Mouse (Mus musculus): ENCODE measurements around the gene Mid1. TPM values are rescaled to one million over a fixed set of nuclear protein-coding genes. Genes with fewer than 3 reads are reported as not detected.
"Not testable (repeated sequence)": the region's sequence is repeated elsewhere in the genome, so short reads cannot be mapped to it uniquely, and the experiment has no call there.

The Mid1 gene
- polyA plus RNA-seq, 1 experiment from 2014 or later = 6.1 TPM

DNA sequence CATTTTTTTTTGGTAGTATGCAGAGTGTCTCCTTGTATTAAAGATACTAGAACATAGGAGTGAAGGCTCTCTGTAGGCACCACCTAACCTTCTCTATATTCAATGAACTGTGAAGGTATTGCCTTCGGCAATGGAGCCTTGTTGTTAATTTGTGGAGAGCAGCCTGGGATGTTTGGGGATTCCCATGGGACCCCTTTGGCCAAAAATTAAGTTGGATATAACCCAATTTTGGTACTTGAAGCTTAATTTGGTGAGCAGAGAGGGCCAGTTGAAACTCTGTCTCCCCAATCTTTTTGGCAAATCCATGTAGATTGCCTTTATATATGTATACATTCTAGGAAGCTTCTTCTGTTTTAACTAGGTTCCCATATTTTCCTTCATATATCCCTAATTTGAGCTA is 284.3 kb downstream of the Mid1 start:
- Histone ChIP-seq H3K9me3 (ENCODE audit: control insufficient read depth, low read length) (peaks cover 6% of the 10 kb centered on the region; the same call in 1 of the 2 replicates), H3K36me3 (replicated peaks; ENCODE audit: control insufficient read depth, insufficient read depth) (no peaks in the 10 kb centered on the region), H3K27ac (no peak overlapping the region), H3K9ac (no peak overlapping the region), H3K4me3 (replicated peaks; ENCODE audit: low read length) (no peak overlapping the region), H3K4me1 (replicated peaks; ENCODE audit: control insufficient read depth, insufficient read depth, low read length) (no peaks in the 10 kb centered on the region), H3K27me3 (ENCODE audit: control insufficient read depth, insufficient read depth, low read length) (peaks cover 11% of the 10 kb centered on the region), H3K4me2 (replicated peaks) (no peak overlapping the region)
- 96% methylated on average over 1 of the region's 1 CpGs for WGBS
- ATAC-seq (ENCODE audit: low FRiP score) = no peak
- DNase-seq (ENCODE audit: low spot score) = no peak

DNA sequence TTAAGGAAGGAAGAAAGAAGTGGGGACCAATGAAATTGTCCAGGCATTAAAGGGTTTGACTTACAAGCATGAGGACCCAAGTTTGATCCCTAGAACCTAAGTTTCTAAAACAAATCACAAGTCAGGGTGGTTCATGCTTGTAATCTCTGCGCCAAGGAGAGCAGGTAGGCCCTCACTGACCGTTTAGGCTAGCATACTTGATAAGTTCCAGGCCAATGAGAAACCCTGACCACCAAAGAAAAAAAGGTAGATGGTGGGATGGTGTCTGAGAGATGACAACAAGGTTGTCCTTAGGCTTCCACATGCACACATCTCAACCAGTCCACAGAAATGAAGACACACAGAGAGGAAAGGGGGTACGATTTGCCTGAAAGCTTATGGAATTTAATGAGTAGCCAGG is 284.8 kb downstream of the Mid1 start:
- 86% methylated on average over 3 of the region's 3 CpGs for WGBS
- not testable (repeated sequence) for H3K4me3 ChIP-seq (replicated peaks; ENCODE audit: low read length); ATAC-seq (ENCODE audit: low FRiP score); H3K9me3 ChIP-seq (ENCODE audit: control insufficient read depth, low read length); H3K4me1 ChIP-seq (replicated peaks; ENCODE audit: control insufficient read depth, insufficient read depth, low read length); DNase-seq (ENCODE audit: low spot score); H3K9ac ChIP-seq; H3K4me2 ChIP-seq (replicated peaks); H3K27me3 ChIP-seq (ENCODE audit: control insufficient read depth, insufficient read depth, low read length); H3K36me3 ChIP-seq (replicated peaks; ENCODE audit: control insufficient read depth, insufficient read depth); H3K27ac ChIP-seq

DNA sequence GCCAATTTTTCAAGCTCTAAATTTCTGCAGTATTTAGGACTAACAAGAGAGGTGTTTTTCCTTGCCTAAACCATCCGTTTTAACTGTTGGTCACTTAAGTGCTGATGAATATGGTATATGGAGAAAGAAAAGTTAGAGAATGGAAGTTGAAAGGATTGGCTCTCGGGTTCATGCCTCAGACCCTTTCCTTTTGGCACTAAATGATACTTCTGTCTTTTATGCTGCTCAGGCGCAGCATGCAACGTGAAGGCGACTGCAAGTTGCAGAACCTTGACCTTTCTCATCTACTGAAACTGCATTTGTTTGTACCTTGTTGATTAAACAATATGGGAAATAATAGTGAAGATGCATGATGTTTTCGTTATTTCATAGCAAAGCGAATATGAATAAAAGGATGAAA is 285.5 kb downstream of the Mid1 start:
- H3K4me1 ChIP-seq (replicated peaks; ENCODE audit: control insufficient read depth, insufficient read depth, low read length); H3K9ac ChIP-seq; H3K27me3 ChIP-seq (ENCODE audit: control insufficient read depth, insufficient read depth, low read length); H3K4me2 ChIP-seq (replicated peaks); DNase-seq (ENCODE audit: low spot score); ATAC-seq (ENCODE audit: low FRiP score); H3K36me3 ChIP-seq (replicated peaks; ENCODE audit: control insufficient read depth, insufficient read depth); H3K9me3 ChIP-seq (ENCODE audit: control insufficient read depth, low read length); H3K27ac ChIP-seq; H3K4me3 ChIP-seq (replicated peaks; ENCODE audit: low read length): not testable (repeated sequence)
- WGBS = 90% methylated on average over 7 of the region's 7 CpGs

DNA sequence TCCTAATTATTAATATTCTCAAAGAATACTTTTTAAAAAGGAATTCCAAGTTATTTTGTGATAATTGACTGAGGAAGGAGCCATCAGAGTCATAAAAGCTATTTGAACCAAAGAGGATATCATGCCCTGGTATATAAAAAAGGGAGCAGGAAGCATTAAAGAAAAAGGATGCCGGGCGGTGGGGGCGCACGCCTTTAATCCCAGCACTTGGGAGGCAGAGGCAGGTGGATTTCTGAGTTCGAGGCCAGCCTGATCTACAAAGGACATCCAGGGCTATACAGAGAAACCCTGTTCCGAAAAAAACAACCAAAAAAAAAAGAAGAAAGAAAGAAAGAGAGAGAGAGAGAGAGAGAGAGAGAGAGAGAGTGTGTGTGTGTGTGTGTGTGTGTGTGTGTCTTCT is 286.6 kb downstream of the Mid1 start:
- not testable (repeated sequence) for H3K9ac ChIP-seq; DNase-seq (ENCODE audit: low spot score); H3K4me3 ChIP-seq (replicated peaks; ENCODE audit: low read length); H3K27ac ChIP-seq; ATAC-seq (ENCODE audit: low FRiP score); H3K36me3 ChIP-seq (replicated peaks; ENCODE audit: control insufficient read depth, insufficient read depth); H3K9me3 ChIP-seq (ENCODE audit: control insufficient read depth, low read length); H3K4me1 ChIP-seq (replicated peaks; ENCODE audit: control insufficient read depth, insufficient read depth, low read length); H3K4me2 ChIP-seq (replicated peaks); H3K27me3 ChIP-seq (ENCODE audit: control insufficient read depth, insufficient read depth, low read length)
- 90% methylated on average over 6 of the region's 6 CpGs for WGBS

DNA sequence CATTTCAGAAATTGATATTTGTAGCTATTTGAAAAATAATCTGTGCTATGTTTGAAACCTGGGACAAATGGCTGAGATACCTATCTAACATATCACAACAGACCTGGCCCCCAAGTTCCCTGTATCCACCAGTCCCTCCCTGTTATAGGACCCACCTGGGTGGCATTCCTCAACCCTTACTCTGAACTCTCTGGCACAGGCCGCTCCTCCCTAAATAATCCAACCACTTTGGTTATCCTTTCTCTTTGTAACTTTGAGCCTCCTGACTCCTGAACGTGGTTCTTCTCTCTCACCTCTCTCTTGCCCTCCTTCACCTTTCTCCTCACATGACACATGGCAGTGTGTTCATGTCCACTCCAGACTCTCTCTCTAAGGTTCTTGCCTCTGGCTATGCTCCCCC is 287.1 kb downstream of the Mid1 start:
- not testable (repeated sequence) for H3K27me3 ChIP-seq (ENCODE audit: control insufficient read depth, insufficient read depth, low read length); H3K9me3 ChIP-seq (ENCODE audit: control insufficient read depth, low read length); H3K9ac ChIP-seq; H3K36me3 ChIP-seq (replicated peaks; ENCODE audit: control insufficient read depth, insufficient read depth); H3K4me1 ChIP-seq (replicated peaks; ENCODE audit: control insufficient read depth, insufficient read depth, low read length); H3K4me3 ChIP-seq (replicated peaks; ENCODE audit: low read length); H3K27ac ChIP-seq; ATAC-seq (ENCODE audit: low FRiP score); H3K4me2 ChIP-seq (replicated peaks)
- DNase-seq (ENCODE audit: low spot score) = peak; percentile 23
- WGBS = 80% methylated on average over 2 of the region's 2 CpGs

DNA sequence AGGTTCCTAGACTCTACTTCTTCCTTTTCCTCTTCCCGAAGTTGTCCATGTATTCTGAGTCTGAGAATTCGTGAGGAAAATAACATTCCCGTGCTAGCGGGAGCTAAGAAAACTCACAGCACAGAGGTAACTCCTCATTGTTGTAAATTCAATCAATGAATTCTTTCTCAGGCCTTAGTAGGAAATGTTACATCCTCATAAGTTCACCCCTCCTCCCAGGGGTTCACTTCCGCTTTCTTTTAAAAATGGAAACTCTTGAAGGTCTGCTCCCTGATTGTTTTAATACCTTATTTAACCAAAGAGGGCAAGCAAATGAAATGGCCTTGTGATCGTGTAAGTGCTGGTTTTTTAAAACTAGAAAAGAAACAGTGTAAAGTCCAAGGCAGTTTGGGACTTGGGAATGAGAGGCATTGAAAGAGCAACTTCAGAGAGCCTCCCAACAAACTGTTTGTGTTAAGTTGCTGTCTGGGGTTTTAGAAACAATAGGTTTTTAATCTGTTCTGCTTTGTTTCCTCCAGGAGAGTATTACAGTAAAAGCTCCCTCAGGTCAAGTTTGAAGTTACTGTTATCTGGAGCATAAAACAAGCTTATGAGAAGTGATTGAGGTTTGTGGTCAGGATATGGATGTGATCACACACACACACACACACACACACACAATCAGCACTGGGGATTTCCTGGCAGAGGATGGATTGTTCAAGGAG is 287.9 kb downstream of the Mid1 start:
- H3K4me1 ChIP-seq (replicated peaks; ENCODE audit: control insufficient read depth, insufficient read depth, low read length); H3K36me3 ChIP-seq (replicated peaks; ENCODE audit: control insufficient read depth, insufficient read depth); ATAC-seq (ENCODE audit: low FRiP score); H3K4me2 ChIP-seq (replicated peaks); H3K9ac ChIP-seq; H3K4me3 ChIP-seq (replicated peaks; ENCODE audit: low read length); H3K27ac ChIP-seq; H3K27me3 ChIP-seq (ENCODE audit: control insufficient read depth, insufficient read depth, low read length); H3K9me3 ChIP-seq (ENCODE audit: control insufficient read depth, low read length): not testable (repeated sequence)
- WGBS = 80% methylated on average over 6 of the region's 6 CpGs
- peak; percentile 26 for DNase-seq (ENCODE audit: low spot score)

DNA sequence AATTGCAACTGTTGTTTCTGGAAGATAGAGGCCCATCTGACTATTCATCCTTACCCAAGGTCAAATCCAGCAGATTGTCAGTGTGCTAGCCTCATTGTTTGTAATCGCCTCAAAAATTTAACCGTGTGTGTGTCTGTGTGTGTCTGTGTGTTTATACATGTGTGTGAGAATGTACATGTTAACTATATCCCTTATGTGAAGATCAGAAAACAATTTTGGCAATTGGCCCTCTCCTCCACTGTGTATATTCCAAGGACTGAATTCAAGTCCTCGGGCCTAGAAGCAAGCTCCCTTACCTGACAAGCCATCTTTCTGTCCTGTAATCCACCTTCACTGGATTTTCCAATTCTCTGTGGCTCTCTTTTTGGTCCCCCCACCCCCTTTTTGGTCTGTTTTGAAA is 288.8 kb downstream of the Mid1 start:
- ATAC-seq (ENCODE audit: low FRiP score); H3K27me3 ChIP-seq (ENCODE audit: control insufficient read depth, insufficient read depth, low read length); DNase-seq (ENCODE audit: low spot score); H3K9ac ChIP-seq; H3K4me2 ChIP-seq (replicated peaks); H3K27ac ChIP-seq; H3K4me3 ChIP-seq (replicated peaks; ENCODE audit: low read length); H3K9me3 ChIP-seq (ENCODE audit: control insufficient read depth, low read length); H3K4me1 ChIP-seq (replicated peaks; ENCODE audit: control insufficient read depth, insufficient read depth, low read length); H3K36me3 ChIP-seq (replicated peaks; ENCODE audit: control insufficient read depth, insufficient read depth): not testable (repeated sequence)
- WGBS = 70% methylated on average over 3 of the region's 3 CpGs

DNA sequence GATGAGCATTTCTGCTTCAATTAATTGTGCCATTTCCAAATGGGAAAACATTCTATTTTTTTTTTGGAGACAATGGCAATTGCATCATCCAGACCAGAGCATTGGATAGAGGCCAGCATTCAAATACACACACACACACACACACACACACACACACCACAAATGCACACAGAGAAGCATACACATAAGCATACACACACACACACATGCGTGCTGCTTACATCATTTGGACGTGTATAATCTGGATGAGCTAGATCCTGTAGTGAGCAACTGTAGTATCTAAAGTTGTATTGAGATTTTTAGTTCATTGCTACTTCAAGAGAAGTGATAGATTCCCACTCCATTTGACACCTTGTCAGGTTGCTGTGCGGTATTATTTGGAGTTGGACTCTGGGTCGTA is 289.5 kb downstream of the Mid1 start:
- H3K4me2 ChIP-seq (replicated peaks); H3K9me3 ChIP-seq (ENCODE audit: control insufficient read depth, low read length); H3K27ac ChIP-seq; ATAC-seq (ENCODE audit: low FRiP score); DNase-seq (ENCODE audit: low spot score); H3K4me3 ChIP-seq (replicated peaks; ENCODE audit: low read length); H3K36me3 ChIP-seq (replicated peaks; ENCODE audit: control insufficient read depth, insufficient read depth); H3K4me1 ChIP-seq (replicated peaks; ENCODE audit: control insufficient read depth, insufficient read depth, low read length); H3K9ac ChIP-seq; H3K27me3 ChIP-seq (ENCODE audit: control insufficient read depth, insufficient read depth, low read length): not testable (repeated sequence)
- WGBS = 72% methylated on average over 4 of the region's 4 CpGs

DNA sequence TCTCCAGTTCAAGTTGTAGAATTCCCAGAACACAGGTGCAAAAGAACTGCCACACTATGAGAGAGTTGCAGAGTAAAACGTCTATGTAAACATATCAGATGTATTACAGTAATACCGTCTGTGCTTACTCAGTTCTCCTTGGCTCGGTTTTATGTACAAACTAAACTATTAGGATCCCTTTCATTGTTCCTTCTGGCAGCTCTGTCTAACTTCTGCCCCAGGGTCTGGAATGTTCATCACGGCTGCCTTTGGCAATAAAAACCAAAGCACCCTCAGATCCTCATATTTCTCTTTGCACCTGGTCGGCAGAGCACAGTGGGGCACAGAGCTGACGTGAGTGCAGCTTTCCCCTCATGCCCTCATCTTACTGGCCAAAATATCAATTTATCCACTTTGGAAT is 290.0 kb downstream of the Mid1 start:
- not testable (repeated sequence) for H3K9me3 ChIP-seq (ENCODE audit: control insufficient read depth, low read length); H3K9ac ChIP-seq; H3K4me1 ChIP-seq (replicated peaks; ENCODE audit: control insufficient read depth, insufficient read depth, low read length); ATAC-seq (ENCODE audit: low FRiP score); H3K4me2 ChIP-seq (replicated peaks); H3K27me3 ChIP-seq (ENCODE audit: control insufficient read depth, insufficient read depth, low read length); H3K36me3 ChIP-seq (replicated peaks; ENCODE audit: control insufficient read depth, insufficient read depth); H3K4me3 ChIP-seq (replicated peaks; ENCODE audit: low read length); H3K27ac ChIP-seq; DNase-seq (ENCODE audit: low spot score)
- 77% methylated on average over 6 of the region's 6 CpGs for WGBS

DNA sequence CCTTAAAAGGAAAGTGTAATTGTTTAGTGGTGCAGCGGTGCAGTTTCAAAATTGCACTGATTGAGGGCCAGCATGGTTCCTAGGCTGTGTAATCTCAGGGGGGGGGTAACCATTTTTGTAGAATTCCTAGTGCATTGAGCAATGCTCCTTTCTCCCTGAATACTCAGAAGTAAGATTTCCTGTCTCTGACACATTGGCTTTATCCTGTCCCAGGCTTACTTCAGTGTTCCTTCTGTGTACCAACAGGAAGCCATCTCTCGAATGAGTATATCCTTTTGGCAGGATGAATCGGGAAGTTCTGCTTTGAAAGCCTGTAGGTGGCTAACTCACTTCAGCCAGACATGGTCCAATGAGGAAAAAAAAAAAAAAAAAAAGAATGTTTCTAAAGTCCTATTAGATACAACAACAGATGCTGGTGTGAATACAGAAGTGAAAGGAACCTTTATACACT is 290.7 kb downstream of the Mid1 start:
- DNase-seq (ENCODE audit: low spot score); H3K4me2 ChIP-seq (replicated peaks); H3K4me1 ChIP-seq (replicated peaks; ENCODE audit: control insufficient read depth, insufficient read depth, low read length); H3K27me3 ChIP-seq (ENCODE audit: control insufficient read depth, insufficient read depth, low read length); H3K9me3 ChIP-seq (ENCODE audit: control insufficient read depth, low read length); ATAC-seq (ENCODE audit: low FRiP score); H3K27ac ChIP-seq; H3K4me3 ChIP-seq (replicated peaks; ENCODE audit: low read length); H3K9ac ChIP-seq: not testable (repeated sequence)
- H3K36me3 ChIP-seq (replicated peaks; ENCODE audit: control insufficient read depth, insufficient read depth) = peaks cover 15% of the 10 kb centered on the region
- 86% methylated on average over 3 of the region's 3 CpGs for WGBS

All from hindbrain, embryonic 14.5 days (tissue).